Mouse (Mus musculus): Measurements from ENCODE around the gene Rbm12b1. TPM values are rescaled to one million over a fixed set of nuclear protein-coding genes. Genes with fewer than 3 reads are reported as not detected.
"Not testable (repeated sequence)": the region's sequence is repeated elsewhere in the genome, so short reads cannot be mapped to it uniquely, and the experiment has no call there.

The Rbm12b1 gene
- total RNA-seq (2021) = 10 to 100 TPM; 15.3 to 19.8 TPM

DNA sequence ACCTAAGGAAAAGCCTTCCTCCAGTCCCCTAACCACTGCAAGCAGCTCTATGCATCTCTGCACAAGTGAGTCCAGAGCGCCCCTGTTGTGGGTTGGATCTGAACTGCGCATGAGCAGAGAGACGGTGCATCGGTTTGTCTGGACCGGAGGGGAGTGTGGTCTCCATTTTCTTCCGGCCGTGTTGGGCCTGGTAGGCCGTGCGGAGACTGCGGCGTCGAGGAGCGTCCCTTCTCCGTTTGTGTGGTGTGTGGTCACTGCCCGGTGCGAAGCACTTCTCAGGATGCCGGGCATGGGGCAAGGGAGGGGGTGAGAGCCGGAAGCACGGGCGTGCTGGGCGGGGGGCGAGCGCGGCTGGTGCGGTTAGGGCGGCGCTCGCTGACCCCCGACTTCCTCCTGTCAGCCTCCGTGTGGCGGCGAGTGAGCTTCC is at the start of gene Rbm12b1:
Gene Rbm12b1 (plus strand): TSS at position 124 of the 427 bp plus-strand sequence.
- peak; percentile 61 to 75 for DNase-seq (ENCODE audit: extremely low spot score in 1 of 2, low spot score in 1 of 2)

DNA sequence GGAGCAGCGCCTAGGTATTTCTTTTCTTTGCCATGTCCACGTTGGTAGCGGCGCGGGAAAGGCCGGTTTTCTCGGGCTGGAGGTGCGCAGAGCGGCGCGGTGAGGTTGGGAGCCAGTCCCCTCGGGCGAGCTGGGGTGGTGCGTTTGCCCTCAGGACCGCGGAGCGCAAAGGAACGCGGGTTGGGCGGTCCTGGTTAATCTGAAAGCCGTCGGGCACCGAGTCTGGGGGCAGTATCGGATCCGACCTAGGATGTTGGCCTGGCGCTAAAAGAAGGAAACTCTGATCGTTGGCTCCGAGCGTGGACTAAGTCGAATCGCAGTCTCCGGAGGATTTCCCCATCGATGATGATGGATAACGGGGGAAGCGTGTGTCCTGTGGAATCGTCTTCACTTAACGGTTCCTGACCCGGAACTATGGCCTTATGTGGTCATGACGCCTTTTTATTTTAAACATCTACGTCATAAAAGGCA is 563 bp downstream of the Rbm12b1 start:
- not testable (repeated sequence) for DNase-seq (ENCODE audit: extremely low spot score in 1 of 2, low spot score in 1 of 2)

DNA sequence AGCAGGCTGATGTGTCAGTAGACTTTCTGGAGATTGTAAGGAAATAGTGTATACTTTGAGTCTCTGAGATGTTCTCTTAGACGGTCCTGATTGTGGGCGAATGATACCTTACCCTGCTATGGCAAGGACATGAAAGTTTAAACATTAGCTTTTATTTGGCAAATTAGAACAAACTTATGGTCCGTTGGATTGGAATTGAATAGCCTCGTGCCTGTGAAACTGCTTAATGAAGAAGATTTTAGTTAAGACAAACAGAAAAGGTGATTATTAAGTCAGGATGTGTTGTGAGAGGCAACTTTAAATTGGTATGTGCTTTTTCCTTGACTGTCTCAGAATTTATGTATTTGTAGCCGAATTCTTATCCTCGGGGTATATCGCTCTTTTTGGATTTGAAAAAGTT is 1.5 kb downstream of the Rbm12b1 start:
- DNase-seq (ENCODE audit: extremely low spot score in 1 of 2, low spot score in 1 of 2) = not testable (repeated sequence)

DNA sequence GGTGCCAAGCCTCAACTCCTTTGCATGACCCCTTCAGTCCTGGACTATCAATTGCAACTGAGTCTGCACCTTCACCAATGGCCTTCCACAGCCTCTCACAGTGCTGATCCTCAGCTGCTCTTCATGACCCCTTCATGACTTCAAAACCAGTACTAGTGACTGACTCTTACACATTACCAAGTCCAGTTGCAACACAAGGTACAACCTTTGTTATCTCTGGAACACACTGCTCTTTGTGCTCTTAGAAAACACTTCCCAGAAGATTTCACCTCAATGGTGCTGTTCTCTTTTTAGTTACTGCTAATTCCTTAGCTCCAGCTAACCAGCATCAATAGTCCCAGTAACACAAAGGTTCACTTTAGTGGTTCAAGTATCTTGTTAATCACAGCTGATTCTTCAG is 7.6 kb downstream of the Rbm12b1 start:
- no peak for DNase-seq (ENCODE audit: extremely low spot score in 1 of 2, low spot score in 1 of 2)

DNA sequence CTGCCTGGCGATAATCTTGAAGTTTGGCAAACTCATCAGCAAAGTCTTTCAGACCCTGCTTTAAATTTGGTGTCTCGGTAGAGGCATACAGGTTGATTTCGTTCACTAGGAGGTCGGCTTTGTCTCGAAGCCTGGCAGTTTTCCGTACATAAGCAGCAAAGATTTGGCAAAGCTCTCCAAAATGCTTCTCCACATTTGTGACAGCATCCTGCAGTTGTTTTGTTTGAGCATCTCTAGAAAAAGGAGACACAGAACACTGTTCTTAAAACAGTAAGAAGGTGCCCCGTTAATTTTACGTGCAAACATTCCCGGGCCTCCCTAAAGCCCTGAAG is 30.9 kb downstream of the Rbm12b1 start:
- no peak for DNase-seq (ENCODE audit: extremely low spot score in 1 of 2, low spot score in 1 of 2)

DNA sequence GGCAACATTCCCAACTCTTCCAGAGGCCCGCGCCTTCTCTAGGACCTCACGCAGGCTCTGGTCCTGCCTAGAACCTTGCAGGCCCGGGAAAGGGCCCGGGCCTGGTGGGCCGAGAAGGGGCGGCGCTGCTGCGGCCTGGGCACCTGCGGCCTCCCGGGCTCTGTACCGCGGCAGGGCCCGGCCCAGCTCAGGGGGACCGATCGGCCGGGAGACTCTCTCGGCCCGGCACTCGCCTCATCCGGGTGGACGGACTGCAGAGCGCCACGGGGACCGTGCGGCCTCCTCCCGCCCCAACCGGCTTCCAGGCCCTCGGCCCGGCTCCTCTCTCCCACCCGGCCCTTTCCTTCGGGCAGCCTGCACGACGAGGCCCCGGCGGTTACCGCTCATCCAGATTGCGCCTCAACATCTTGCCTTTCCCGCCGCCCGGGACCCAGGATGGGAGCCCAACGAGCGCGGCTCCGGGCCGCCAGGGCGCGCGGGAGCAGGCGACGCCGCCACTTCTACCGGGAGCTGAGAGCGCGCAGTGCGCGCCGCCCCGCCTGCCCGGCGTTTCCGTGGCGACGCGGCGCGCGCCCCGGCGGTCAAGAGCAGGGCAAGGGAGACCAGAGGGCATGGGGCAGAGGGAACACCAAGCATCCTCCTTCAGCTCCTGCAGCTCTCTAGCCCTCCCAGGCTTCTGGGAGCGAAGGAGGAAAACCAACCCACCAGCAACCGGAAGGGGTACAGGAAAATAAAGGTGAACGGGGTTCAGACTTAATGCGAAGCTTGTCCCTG is 31.4 kb downstream of the Rbm12b1 start, which contains the start of gene Fam92a:
Gene Fam92a (minus strand): TSS at position 698 of the 774 bp plus-strand sequence.
- peak; percentile 54 to 69 for DNase-seq (ENCODE audit: extremely low spot score in 1 of 2, low spot score in 1 of 2)

DNA sequence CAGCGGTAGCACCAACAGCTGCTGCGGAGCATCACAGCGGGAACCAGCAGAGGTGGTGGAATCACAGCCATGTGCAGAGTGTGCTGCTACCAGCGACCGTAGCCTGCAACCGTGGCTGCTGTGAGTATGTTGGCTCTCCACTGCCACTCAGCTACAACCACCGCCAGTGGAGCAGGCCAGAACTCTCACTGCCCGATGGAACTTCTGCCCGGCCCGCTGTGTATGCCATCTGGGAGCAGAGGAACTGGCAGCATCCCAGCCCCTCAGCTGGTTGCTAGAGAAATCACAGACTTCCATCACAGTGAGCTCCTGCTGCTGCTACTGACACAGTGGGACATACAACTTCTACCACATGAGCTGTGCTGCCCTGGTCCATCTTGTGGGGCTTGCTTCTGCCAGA is 38.9 kb downstream of the Rbm12b1 start:
- DNase-seq (ENCODE audit: extremely low spot score in 1 of 2, low spot score in 1 of 2) = peak; percentile 49 to 63

Other genes starting within 250 kb of the Rbm12b1 start
- gene Gm10604, start 159.0 kb upstream of the Rbm12b1 start, total RNA-seq (2021) = not detected
- gene Rbm12b2, start 50.8 kb upstream of the Rbm12b1 start, total RNA-seq (2021) = 10 to 100 TPM; 17.9 to 20.3 TPM
- gene Fam92a, start 31.8 kb downstream of the Rbm12b1 start, total RNA-seq (2021) = 10 to 100 TPM; 73.3 to 81.4 TPM